Mouse (Mus musculus): ENCODE measurements at regions not wholly inside any gene's neighbourhood (a gene's known extent, or its start where the extent isn't known, plus 50 kb on each side); places are given as distances from the start of the nearest gene placed in this dataset.
A peak's percentile ranks its signal among the peaks of the same experiment; 100 is the strongest.

DNA sequence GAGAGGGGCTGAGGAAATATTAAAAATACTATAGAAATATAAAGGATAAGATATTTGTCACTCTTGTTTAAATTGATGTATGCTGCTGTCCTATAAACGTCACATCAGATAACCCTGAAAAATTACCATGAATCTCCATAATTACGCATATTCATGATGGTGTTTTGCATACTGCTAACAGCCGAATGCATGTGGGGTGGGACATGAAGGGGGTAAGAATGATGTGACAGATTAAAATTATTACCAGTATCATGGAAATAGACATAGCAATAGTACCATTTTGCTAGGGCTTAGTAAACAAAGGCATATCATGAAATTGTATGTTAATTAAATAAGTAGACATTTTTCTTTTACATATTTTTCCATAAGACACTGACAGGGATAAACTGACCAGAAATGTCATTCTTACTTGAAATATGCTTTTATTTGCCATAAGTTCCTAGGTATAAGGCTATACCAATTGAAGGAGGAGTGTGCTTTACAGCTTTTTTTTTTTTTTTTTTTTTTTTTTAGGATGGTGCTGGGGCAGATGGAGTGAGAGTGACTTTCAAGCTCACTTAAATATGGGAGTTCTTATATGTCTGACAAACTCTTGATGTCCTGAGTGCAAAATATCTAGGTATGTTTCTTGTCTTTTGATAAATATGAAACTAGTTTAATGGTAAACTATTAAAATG is 349.8 kb upstream of the Tmem161b start:
- no peaks in the 10 kb centered on the region for H3K9me3 ChIP-seq
- no peak for DNase-seq (ENCODE audit: low spot score)
- no peak overlapping the region for H3K4me3 ChIP-seq
- WGBS = 56% methylated on average over 3 of the region's 3 CpGs
- peaks cover 10% of the 10 kb centered on the region for H3K4me1 ChIP-seq
- H3K27me3 ChIP-seq (replicated peaks; ENCODE audit: low read depth, poor library complexity, severe bottlenecking) = no peaks in the 10 kb centered on the region
- H3K27ac ChIP-seq (replicated peaks) = no peak overlapping the region
- no peaks in the 10 kb centered on the region for H3K36me3 ChIP-seq (replicated peaks)

DNA sequence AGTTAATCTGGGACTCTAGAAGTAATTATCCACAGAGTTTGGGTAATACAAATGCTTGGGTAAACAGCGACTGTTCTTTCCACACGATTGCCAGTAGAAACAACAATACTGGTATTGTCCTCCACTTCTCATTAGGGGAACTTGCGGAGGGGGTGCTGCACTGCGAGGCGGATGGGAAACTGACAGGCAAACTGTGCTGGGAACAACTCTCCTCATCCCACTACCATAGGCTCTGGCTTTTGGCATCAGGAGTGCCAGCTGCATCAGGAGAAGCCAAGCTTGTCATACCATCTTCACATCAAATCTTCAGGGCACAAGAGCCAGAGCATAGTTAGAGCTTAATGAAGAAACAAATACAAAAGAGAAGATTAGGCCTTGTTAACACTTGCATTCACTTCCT is 349.2 kb upstream of the Tmem161b start:
- Histone ChIP-seq H3K27me3 (replicated peaks; ENCODE audit: low read depth, poor library complexity, severe bottlenecking) (no peaks in the 10 kb centered on the region), H3K4me1 (peaks cover 10% of the 10 kb centered on the region), H3K4me3 (no peak overlapping the region), H3K9me3 (no peaks in the 10 kb centered on the region), H3K27ac (replicated peaks) (peak overlapping the region; percentile 14; the same call in 1 of the 2 replicates), H3K36me3 (replicated peaks) (no peaks in the 10 kb centered on the region)
- peak; percentile 15 for DNase-seq (ENCODE audit: low spot score)
- 5% methylated on average over 5 of the region's 5 CpGs for WGBS

DNA sequence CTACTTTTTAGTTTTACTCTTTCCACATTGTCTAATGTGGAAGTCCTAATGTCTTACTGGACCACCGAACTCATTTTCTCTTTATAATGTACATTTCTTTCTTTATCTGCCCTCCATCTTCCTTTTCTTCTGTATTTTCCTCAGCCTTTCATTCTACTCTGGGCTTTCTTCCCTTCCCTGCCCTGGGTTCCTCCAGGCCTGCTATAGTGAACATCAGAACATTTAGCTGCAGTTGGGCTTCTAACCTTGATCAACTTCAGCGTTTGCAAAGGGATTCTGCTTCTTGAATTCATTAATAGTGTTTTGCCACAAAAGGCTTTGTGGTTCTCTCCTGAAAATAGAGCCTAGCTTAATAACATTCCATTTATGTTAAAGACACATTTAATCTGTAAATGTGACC is 342.5 kb upstream of the Tmem161b start:
- Histone ChIP-seq H3K36me3 (replicated peaks) (no peaks in the 10 kb centered on the region), H3K4me3 (no peak overlapping the region), H3K9me3 (no peaks in the 10 kb centered on the region), H3K27me3 (replicated peaks; ENCODE audit: low read depth, poor library complexity, severe bottlenecking) (no peaks in the 10 kb centered on the region), H3K27ac (replicated peaks) (no peak overlapping the region), H3K4me1 (no peaks in the 10 kb centered on the region)
- DNase-seq (ENCODE audit: low spot score) = no peak
- WGBS = 61% methylated on average over 2 of the region's 2 CpGs

- Histone ChIP-seq H3K9me3 (no peaks in the 10 kb centered on the region), H3K36me3 (replicated peaks) (no peaks in the 10 kb centered on the region), H3K27ac (replicated peaks) (no peak overlapping the region), H3K4me1 (no peaks in the 10 kb centered on the region), H3K4me3 (no peak overlapping the region), H3K27me3 (replicated peaks; ENCODE audit: low read depth, poor library complexity, severe bottlenecking) (no peaks in the 10 kb centered on the region)
- DNase-seq (ENCODE audit: low spot score) = peak; percentile 18
- WGBS = 62% methylated on average over 2 of the region's 2 CpGs
Measured at GRCm38 (mm10) chr13:83880305-83880704, 341.8 kb upstream of the Tmem161b start.

DNA sequence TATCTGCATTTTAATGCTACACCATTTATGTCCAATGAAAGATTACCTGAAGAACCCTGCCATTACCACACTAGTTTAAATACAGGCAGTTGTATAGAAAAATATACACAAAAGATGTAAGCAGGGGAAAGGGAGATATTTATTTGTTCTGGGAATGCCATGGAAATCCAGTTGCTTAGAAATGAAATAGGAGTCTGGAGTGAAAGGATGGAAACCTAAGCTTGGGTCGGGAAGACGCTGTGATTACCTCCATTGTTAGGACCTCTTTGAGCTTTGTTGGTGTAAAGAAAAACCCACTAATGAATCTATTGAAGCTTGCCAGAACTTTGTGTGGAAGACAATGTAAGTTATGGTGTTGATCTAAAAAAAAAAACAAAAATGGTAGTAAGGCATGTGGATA is 341.3 kb upstream of the Tmem161b start:
- Histone ChIP-seq H3K27me3 (replicated peaks; ENCODE audit: low read depth, poor library complexity, severe bottlenecking) (no peaks in the 10 kb centered on the region), H3K27ac (replicated peaks) (no peak overlapping the region), H3K36me3 (replicated peaks) (no peaks in the 10 kb centered on the region), H3K9me3 (no peaks in the 10 kb centered on the region), H3K4me1 (no peaks in the 10 kb centered on the region), H3K4me3 (no peak overlapping the region)
- WGBS = 61% methylated on average over 2 of the region's 2 CpGs
- no peak for DNase-seq (ENCODE audit: low spot score)

GRCm38 (mm10) chr13:83882839-83883238 is 339.3 kb upstream of the Tmem161b start:
- H3K36me3 ChIP-seq (replicated peaks) = no peaks in the 10 kb centered on the region
- no peak for DNase-seq (ENCODE audit: low spot score)
- no peaks in the 10 kb centered on the region for H3K27me3 ChIP-seq (replicated peaks; ENCODE audit: low read depth, poor library complexity, severe bottlenecking)
- H3K9me3 ChIP-seq = no peaks in the 10 kb centered on the region
- H3K4me1 ChIP-seq = no peaks in the 10 kb centered on the region
- no peak overlapping the region for H3K27ac ChIP-seq (replicated peaks)
- H3K4me3 ChIP-seq = no peak overlapping the region
- WGBS = 90% methylated on average over 1 of the region's 1 CpGs

GRCm38 (mm10) chr13:83883821-83884220 is 338.3 kb upstream of the Tmem161b start:
- Histone ChIP-seq H3K9me3 (no peaks in the 10 kb centered on the region), H3K27me3 (replicated peaks; ENCODE audit: low read depth, poor library complexity, severe bottlenecking) (no peaks in the 10 kb centered on the region), H3K36me3 (replicated peaks) (no peaks in the 10 kb centered on the region), H3K4me3 (no peak overlapping the region), H3K27ac (replicated peaks) (no peak overlapping the region), H3K4me1 (no peaks in the 10 kb centered on the region)
- 86% methylated on average over 4 of the region's 4 CpGs for WGBS
- DNase-seq (ENCODE audit: low spot score) = no peak

GRCm38 (mm10) chr13:83884226-83884625 is 337.9 kb upstream of the Tmem161b start:
- no peaks in the 10 kb centered on the region for H3K27me3 ChIP-seq (replicated peaks; ENCODE audit: low read depth, poor library complexity, severe bottlenecking)
- H3K27ac ChIP-seq (replicated peaks) = no peak overlapping the region
- no peak overlapping the region for H3K4me3 ChIP-seq
- H3K36me3 ChIP-seq (replicated peaks) = no peaks in the 10 kb centered on the region
- no peak for DNase-seq (ENCODE audit: low spot score)
- WGBS = 94% methylated on average over 4 of the region's 4 CpGs
- H3K9me3 ChIP-seq = no peaks in the 10 kb centered on the region
- H3K4me1 ChIP-seq = no peaks in the 10 kb centered on the region

DNA sequence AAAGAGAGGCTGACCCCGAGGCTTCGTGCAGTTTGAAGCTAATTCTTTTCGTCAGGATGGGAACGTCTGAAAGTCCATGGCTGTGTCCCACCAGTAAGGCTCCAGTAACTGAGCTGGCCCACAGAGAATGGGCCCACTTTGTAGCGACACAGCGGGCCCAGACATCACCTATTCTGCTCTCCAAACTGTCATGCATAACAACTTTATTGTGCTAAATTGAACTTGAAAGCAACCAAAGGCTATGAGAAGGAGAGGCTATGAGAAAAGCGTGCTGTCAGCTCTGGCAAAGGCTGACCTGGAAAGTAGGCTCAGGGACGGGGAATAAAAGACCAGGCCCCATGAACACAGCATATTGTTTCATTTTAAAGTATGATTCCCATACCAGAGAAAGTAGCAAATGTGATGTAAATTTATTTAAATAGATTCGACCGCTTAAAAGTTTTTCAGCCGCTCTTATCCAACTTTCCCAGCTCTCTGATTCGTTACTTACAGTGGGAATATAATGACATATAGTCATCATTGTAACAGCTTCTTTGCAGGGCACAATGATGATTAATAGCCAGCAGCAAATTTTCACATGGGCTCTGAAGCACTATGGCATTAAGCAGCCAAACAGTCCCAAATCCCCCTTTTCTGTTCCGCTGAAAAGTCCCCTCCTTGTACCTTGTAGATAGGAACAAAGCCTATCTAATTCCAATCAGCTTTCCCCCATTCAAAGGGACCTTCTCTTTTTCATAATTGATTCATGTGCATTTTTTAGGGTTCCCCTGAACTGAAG is 337.1 kb upstream of the Tmem161b start:
- Histone ChIP-seq H3K27ac (replicated peaks) (no peak overlapping the region), H3K4me3 (no peak overlapping the region), H3K9me3 (no peaks in the 10 kb centered on the region), H3K36me3 (replicated peaks) (no peaks in the 10 kb centered on the region), H3K27me3 (replicated peaks; ENCODE audit: low read depth, poor library complexity, severe bottlenecking) (no peaks in the 10 kb centered on the region), H3K4me1 (no peaks in the 10 kb centered on the region)
- WGBS = 56% methylated on average over 13 of the region's 13 CpGs
- peak; percentile 9 for DNase-seq (ENCODE audit: low spot score)

DNA sequence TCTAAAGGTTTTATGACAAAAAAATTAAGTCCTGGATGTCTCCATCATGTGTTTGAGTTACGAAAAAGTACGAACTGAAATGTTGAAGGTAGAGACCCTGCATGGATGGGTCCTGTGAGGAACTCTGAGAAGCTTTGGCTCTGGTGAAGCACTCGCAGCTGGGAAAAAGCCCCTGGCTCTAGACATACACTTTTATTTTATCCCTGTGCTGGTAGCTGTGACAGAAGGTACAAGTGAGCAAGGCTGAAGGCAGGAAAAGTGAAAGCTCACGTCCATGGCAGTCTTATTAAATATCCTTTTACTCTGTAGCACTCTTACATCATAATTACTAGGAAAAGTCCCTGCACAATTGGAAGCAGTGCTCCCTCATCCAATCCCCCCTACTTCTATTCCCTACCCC is 336.4 kb upstream of the Tmem161b start:
- Histone ChIP-seq H3K9me3 (no peaks in the 10 kb centered on the region), H3K27ac (replicated peaks) (no peak overlapping the region), H3K4me3 (no peak overlapping the region), H3K36me3 (replicated peaks) (no peaks in the 10 kb centered on the region), H3K4me1 (no peaks in the 10 kb centered on the region), H3K27me3 (replicated peaks; ENCODE audit: low read depth, poor library complexity, severe bottlenecking) (no peaks in the 10 kb centered on the region)
- WGBS = 72% methylated on average over 4 of the region's 4 CpGs
- no peak for DNase-seq (ENCODE audit: low spot score)

DNA sequence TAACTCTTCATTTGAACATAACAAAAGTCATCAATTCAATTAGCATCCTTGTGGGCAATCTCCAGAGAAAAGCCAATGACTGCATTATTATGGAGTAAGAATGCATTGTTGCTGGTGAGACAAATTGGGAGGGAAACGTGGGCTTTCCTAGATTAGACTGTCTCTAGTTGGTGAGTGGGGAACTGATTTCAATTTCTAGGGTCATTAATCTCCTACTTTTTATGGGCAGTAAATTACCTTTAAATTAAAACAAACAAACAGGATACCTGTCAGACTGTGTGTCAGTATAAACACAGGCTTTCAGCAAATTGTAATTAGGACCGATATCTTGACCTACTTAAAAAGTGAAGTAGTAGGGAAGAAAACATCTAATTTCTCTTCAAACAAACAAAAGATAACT is 307.4 kb upstream of the Tmem161b start:
- H3K4me3 ChIP-seq = no peak overlapping the region
- no peak for DNase-seq (ENCODE audit: low spot score)
- no peaks in the 10 kb centered on the region for H3K27me3 ChIP-seq (replicated peaks; ENCODE audit: low read depth, poor library complexity, severe bottlenecking)
- H3K9me3 ChIP-seq = no peaks in the 10 kb centered on the region
- H3K4me1 ChIP-seq = no peaks in the 10 kb centered on the region
- no peak overlapping the region for H3K27ac ChIP-seq (replicated peaks)
- 72% methylated on average over 2 of the region's 2 CpGs for WGBS
- no peaks in the 10 kb centered on the region for H3K36me3 ChIP-seq (replicated peaks)

DNA sequence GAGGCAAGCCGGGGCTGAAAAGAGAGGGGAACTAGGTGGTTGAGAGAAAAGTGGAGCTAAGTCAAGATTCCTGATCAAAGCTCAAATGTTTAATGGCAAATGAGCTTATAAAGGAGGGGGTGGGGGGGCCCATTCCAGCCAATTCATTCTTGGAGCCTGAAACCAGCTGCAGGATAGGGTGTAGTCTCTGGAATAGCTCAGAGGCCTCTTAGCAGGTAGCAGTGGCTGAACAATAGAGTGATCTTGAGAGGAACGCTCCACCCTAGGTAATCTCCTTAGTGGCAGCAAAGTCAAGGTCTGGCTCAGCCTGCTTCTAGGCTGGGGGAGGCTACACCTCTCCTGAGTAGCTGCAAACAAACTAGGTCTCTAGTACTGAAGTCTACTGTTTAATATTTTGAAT is 289.3 kb upstream of the Tmem161b start:
- Histone ChIP-seq H3K4me3 (no peak overlapping the region), H3K9me3 (peaks cover 5% of the 10 kb centered on the region; the same call in 1 of the 2 replicates), H3K36me3 (replicated peaks) (no peaks in the 10 kb centered on the region), H3K27me3 (replicated peaks; ENCODE audit: low read depth, poor library complexity, severe bottlenecking) (no peaks in the 10 kb centered on the region), H3K4me1 (no peaks in the 10 kb centered on the region), H3K27ac (replicated peaks) (no peak overlapping the region)
- 69% methylated on average over 2 of the region's 2 CpGs for WGBS
- DNase-seq (ENCODE audit: low spot score) = no peak

DNA sequence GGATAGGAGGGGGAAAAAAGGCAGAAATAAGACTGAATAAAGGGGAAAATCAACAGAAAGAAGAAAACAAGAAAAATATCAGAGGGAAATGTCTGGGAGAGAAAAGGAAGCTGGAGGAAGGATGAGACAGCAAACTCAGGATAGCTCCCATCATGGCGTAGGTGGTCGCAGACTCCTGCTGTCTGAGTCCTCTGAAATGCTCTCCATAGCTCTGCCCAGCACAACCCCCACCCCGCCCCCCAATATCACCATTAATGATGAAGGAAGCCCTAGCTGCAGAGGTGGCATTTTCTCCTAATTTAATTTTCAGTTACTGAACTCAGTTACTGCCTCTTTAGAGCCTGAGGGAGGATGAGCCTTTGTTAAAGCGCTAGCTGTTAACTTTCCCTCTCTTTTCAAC is 275.6 kb upstream of the Tmem161b start:
- Histone ChIP-seq H3K4me1 (no peaks in the 10 kb centered on the region), H3K27me3 (replicated peaks; ENCODE audit: low read depth, poor library complexity, severe bottlenecking) (no peaks in the 10 kb centered on the region), H3K27ac (replicated peaks) (no peak overlapping the region), H3K9me3 (no peaks in the 10 kb centered on the region), H3K36me3 (replicated peaks) (no peaks in the 10 kb centered on the region), H3K4me3 (no peak overlapping the region)
- DNase-seq (ENCODE audit: low spot score) = no peak
- WGBS = 76% methylated on average over 4 of the region's 4 CpGs

Data from embryonic facial prominence, embryonic 10.5 days (tissue).